Mouse (Mus musculus) bone marrow macrophage, adult 2 months (primary cell): ENCODE measurements around the gene Gck.

Source experiments
- CTCF ChIP-seq: IDR thresholded peaks from 2 replicates; pipeline ENCODE4 v1.5.1; 2012; ENCODE audit warnings: low read depth, mild to moderate bottlenecking, low read length, moderate library complexity
- POLR2A ChIP-seq: IDR thresholded peaks from 2 replicates; pipeline ENCODE4 v1.6.1; 2012; ENCODE audit warnings: mild to moderate bottlenecking, low read depth, low read length, borderline replicate concordance

- TF ChIP-seq CTCF (no peak), POLR2A (no peak)
These were observed 2.1 kb downstream of the Gck start for GRCm38 (mm10) chr11:5947796-5948195.
